Mouse (Mus musculus) liver, embryonic 15.5 days (tissue): ENCODE data around the gene Sh3glb1. TPM values are rescaled to one million over a fixed set of nuclear protein-coding genes. Genes with fewer than 3 reads are reported as not detected.

Experiments used
- ATAC-seq: fragments of 200-750 bp; cut with Nextera tagmentation; 2 replicates; pipeline ENCODE4 v1.8.0; 2017; ENCODE audit warnings: moderate number of reproducible peaks, mild to moderate bottlenecking, moderate library complexity; ENCODE audit not compliant: insufficient read depth
- H3K27ac ChIP-seq: fragments of 300-500 bp; sonication (generic); replicated peaks from 2 replicates; pipeline ENCODE4 v1.5.1; 2015; ENCODE audit warnings: mild to moderate bottlenecking, inconsistent platforms
- H3K27me3 ChIP-seq: fragments of 300-500 bp; sonication (generic); 2 replicates; pipeline ENCODE4 v1.6.1; 2015; ENCODE audit warnings: mild to moderate bottlenecking, inconsistent platforms
- H3K36me3 ChIP-seq: fragments of 300-500 bp; sonication (generic); replicated peaks from 2 replicates; pipeline ENCODE4 v1.6.1; 2015; ENCODE audit warnings: moderate library complexity, mild to moderate bottlenecking, inconsistent platforms
- H3K4me1 ChIP-seq: fragments of 300-500 bp; sonication (generic); replicated peaks from 2 replicates; pipeline ENCODE4 v1.6.1; 2015; ENCODE audit warnings: inconsistent platforms
- H3K4me2 ChIP-seq: fragments of 300-500 bp; sonication (generic); 2 replicates; pipeline ENCODE4 v1.6.1; 2015; ENCODE audit warnings: moderate library complexity, mild to moderate bottlenecking, inconsistent platforms
- H3K4me3 ChIP-seq: fragments of 300-500 bp; sonication (generic); replicated peaks from 2 replicates; pipeline ENCODE4 v1.5.1; 2015; ENCODE audit warnings: mild to moderate bottlenecking, inconsistent platforms
- H3K9ac ChIP-seq: fragments of 300-500 bp; sonication (generic); 2 replicates; pipeline ENCODE4 v1.6.1; 2015; ENCODE audit warnings: moderate library complexity, mild to moderate bottlenecking, inconsistent platforms
- H3K9me3 ChIP-seq: fragments of 300-500 bp; sonication (generic); replicated peaks from 2 replicates; pipeline ENCODE4 v1.6.1; 2016; ENCODE audit warnings: inconsistent platforms
- WGBS: fragments of 180-500 bp; shearing (Covaris S2); methylation state at CpG from one replicate; pipeline ENCODE4 v1.1.7; 2015; ENCODE audit warnings: mixed read lengths; ENCODE audit not compliant: insufficient replicate concordance; 5-methylcytosine and 5-hydroxymethylcytosine counted together
- polyA plus RNA-seq: library from polyadenylated mRNA; unstranded; fragments of >200 nt; fragmentation: Nextera tagmentation; extraction: Ambion mirVana; gene quantifications from 2 replicates; pipeline ENCODE4 v1.2.1, GENCODE M21; 2015

Gene Sh3glb1
- polyA plus RNA-seq, 1 experiment from 2014 or later, result 86.7 TPM

- H3K27me3 ChIP-seq, result no peaks in the 10 kb centered on the region
- no peaks in the 10 kb centered on the region for H3K9me3 ChIP-seq
- 71% methylated on average over 4 of the region's 4 CpGs for WGBS
- H3K4me1 ChIP-seq, result peaks cover 22% of the 10 kb centered on the region
- H3K4me3 ChIP-seq, result no peak overlapping the region
- ATAC-seq, result no peak
- no peak overlapping the region for H3K27ac ChIP-seq
- no peak overlapping the region for H3K9ac ChIP-seq
- H3K4me2 ChIP-seq, result no peak overlapping the region
- H3K36me3 ChIP-seq, result no peaks in the 10 kb centered on the region
Observed at GRCm38 (mm10) chr3:144642141-144642540, 78.0 kb downstream of the Sh3glb1 start.

- Histone ChIP-seq H3K27me3 (no peaks in the 10 kb centered on the region), H3K9ac (no peak overlapping the region)
Observed at GRCm38 (mm10) chr3:144640033-144640432, 80.1 kb downstream of the Sh3glb1 start.

GRCm38 (mm10) chr3:144639387-144639786 is 80.7 kb downstream of the Sh3glb1 start:
- ATAC-seq, result no peak
- WGBS, result 60% methylated on average over 3 of the region's 3 CpGs
- Histone ChIP-seq H3K4me1 (peaks cover 11% of the 10 kb centered on the region; the same call in 1 of the 2 replicates), H3K9me3 (no peaks in the 10 kb centered on the region), H3K27me3 (no peaks in the 10 kb centered on the region), H3K4me3 (no peak overlapping the region), H3K4me2 (no peak overlapping the region), H3K27ac (no peak overlapping the region), H3K36me3 (no peaks in the 10 kb centered on the region), H3K9ac (no peak overlapping the region)

More at GRCm38 (mm10) chr3:144640033-144640432, 80.1 kb downstream of the Sh3glb1 start:
- Histone ChIP-seq H3K4me1 (peaks cover 16% of the 10 kb centered on the region), H3K36me3 (no peaks in the 10 kb centered on the region), H3K4me2 (no peak overlapping the region), H3K27ac (no peak overlapping the region), H3K4me3 (no peak overlapping the region), H3K9me3 (no peaks in the 10 kb centered on the region)
- no peak for ATAC-seq

- no peaks in the 10 kb centered on the region for H3K9me3 ChIP-seq
- no peak overlapping the region for H3K9ac ChIP-seq
- H3K27me3 ChIP-seq, result no peaks in the 10 kb centered on the region
- no peak overlapping the region for H3K27ac ChIP-seq
- no peaks in the 10 kb centered on the region for H3K4me1 ChIP-seq
- H3K4me3 ChIP-seq, result no peak overlapping the region
- no peaks in the 10 kb centered on the region for H3K36me3 ChIP-seq
- H3K4me2 ChIP-seq, result no peak overlapping the region
- ATAC-seq, result no peak
- WGBS, result 75% methylated on average over 4 of the region's 4 CpGs
Observed at GRCm38 (mm10) chr3:144638110-144638509, 82.0 kb downstream of the Sh3glb1 start.

- Histone ChIP-seq H3K4me3 (no peak overlapping the region), H3K4me2 (no peak overlapping the region), H3K9ac (no peak overlapping the region), H3K36me3 (no peaks in the 10 kb centered on the region), H3K27me3 (no peaks in the 10 kb centered on the region), H3K9me3 (no peaks in the 10 kb centered on the region), H3K27ac (no peak overlapping the region), H3K4me1 (no peaks in the 10 kb centered on the region)
- no peak for ATAC-seq
- 81% methylated on average over 5 of the region's 5 CpGs for WGBS
Observed at GRCm38 (mm10) chr3:144635236-144635635, 84.9 kb downstream of the Sh3glb1 start.

Other genes starting within 250 kb of the Sh3glb1 start
- 1.9 and 2.3 TPM in 2 replicates for gene Hs2st1, start 150.2 kb downstream of the Sh3glb1 start, polyA plus RNA-seq
- gene Selenof, start 150.0 kb downstream of the Sh3glb1 start, polyA plus RNA-seq, result 290 and 291 TPM in 2 replicates
- 3.9 and 4.2 TPM in 2 replicates for gene Clca3a1, start 40.6 kb upstream of the Sh3glb1 start, polyA plus RNA-seq
- gene Clca3a2, start 99.2 kb upstream of the Sh3glb1 start, polyA plus RNA-seq, result not detected in 2 replicates
- gene Clca3b, start 129.0 kb upstream of the Sh3glb1 start, polyA plus RNA-seq, result not detected in 2 replicates
- gene Clca4b, start 212.2 kb upstream of the Sh3glb1 start, polyA plus RNA-seq, result not detected in 2 replicates